Mouse (Mus musculus) bone marrow macrophage, adult 2 months (primary cell): ENCODE results near the gene Tppp2.

Source experiments
- CTCF ChIP-seq: IDR thresholded peaks from 2 replicates; pipeline ENCODE4 v1.5.1; 2012; ENCODE audit warnings: low read depth, mild to moderate bottlenecking, low read length, moderate library complexity
- POLR2A ChIP-seq: IDR thresholded peaks from 2 replicates; pipeline ENCODE4 v1.6.1; 2012; ENCODE audit warnings: mild to moderate bottlenecking, low read depth, low read length, borderline replicate concordance

DNA sequence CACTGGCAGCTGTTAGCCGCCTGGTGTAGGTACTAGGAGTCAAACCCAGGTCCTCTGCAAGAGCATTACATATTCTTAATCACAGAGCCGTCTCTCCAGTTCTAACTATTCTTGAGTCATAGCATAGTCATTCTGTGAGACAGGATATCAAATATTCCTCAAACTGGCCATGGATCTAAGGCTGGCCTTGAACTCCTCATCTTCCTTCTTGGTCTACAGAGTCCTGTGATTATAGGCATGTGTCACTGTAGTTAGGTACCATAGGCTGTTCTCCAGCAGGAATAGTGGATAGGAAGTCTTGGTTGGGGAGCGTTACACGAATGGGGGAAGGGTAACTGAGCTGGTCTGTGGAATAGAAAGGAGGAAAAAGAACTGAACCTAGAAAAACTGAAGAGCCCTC, 1.7 kb upstream of the Tppp2 start:
- TF ChIP-seq POLR2A (no peak), CTCF (no peak)
